Mouse (Mus musculus) c-Kit-negative CD71-positive TER-119-positive erythroid progenitor cells, embryonic 14.5 days (primary cell): ENCODE results near the gene Pgm2l1.
"Not testable (repeated sequence)": the region's sequence is repeated elsewhere in the genome, so short reads cannot be mapped to it uniquely, and the experiment has no call there.

Experiments
- DNase-seq: peaks from one replicate; pipeline ENCODE4 v3.0.0-alpha.2; 2013; ENCODE audit warnings: low read depth, low spot score

Gene Pgm2l1

GRCm38 (mm10) chr7:100227896-100228525 lies 817 bp downstream of the Pgm2l1 start:
- DNase-seq: peak; percentile 32

- DNase-seq: peak; percentile 15
Measured at GRCm38 (mm10) chr7:100228957-100229356, 1.8 kb downstream of the Pgm2l1 start.

GRCm38 (mm10) chr7:100230646-100231045 lies 3.5 kb downstream of the Pgm2l1 start:
- no peak for DNase-seq

- DNase-seq: no peak
Measured at GRCm38 (mm10) chr7:100231661-100232060, 4.5 kb downstream of the Pgm2l1 start.

GRCm38 (mm10) chr7:100233681-100234080 lies 6.5 kb downstream of the Pgm2l1 start:
- DNase-seq: no peak

- peak; percentile 26 for DNase-seq
Measured at GRCm38 (mm10) chr7:100234264-100234885, 7.2 kb downstream of the Pgm2l1 start.

GRCm38 (mm10) chr7:100238271-100238670 lies 11.1 kb downstream of the Pgm2l1 start:
- DNase-seq: no peak

- DNase-seq: no peak
Measured at GRCm38 (mm10) chr7:100240601-100241000, 13.4 kb downstream of the Pgm2l1 start.

- no peak for DNase-seq
Measured at GRCm38 (mm10) chr7:100243007-100243406, 15.8 kb downstream of the Pgm2l1 start.

- no peak for DNase-seq
Measured at GRCm38 (mm10) chr7:100244225-100244624, 17.0 kb downstream of the Pgm2l1 start.

GRCm38 (mm10) chr7:100245176-100245575 lies 18.0 kb downstream of the Pgm2l1 start:
- DNase-seq: no peak

GRCm38 (mm10) chr7:100250667-100251066 lies 23.5 kb downstream of the Pgm2l1 start:
- DNase-seq: peak; percentile 44

- no peak for DNase-seq
Measured at GRCm38 (mm10) chr7:100262350-100262749, 35.2 kb downstream of the Pgm2l1 start.

- not testable (repeated sequence) for DNase-seq
Measured at GRCm38 (mm10) chr7:100264934-100265333, 37.7 kb downstream of the Pgm2l1 start.

- no peak for DNase-seq
Measured at GRCm38 (mm10) chr7:100272369-100272768, 45.2 kb downstream of the Pgm2l1 start.

- no peak for DNase-seq
Measured at GRCm38 (mm10) chr7:100274507-100274906, 47.3 kb downstream of the Pgm2l1 start.

GRCm38 (mm10) chr7:100276397-100276796 lies 49.2 kb downstream of the Pgm2l1 start:
- no peak for DNase-seq

GRCm38 (mm10) chr7:100279803-100280202 lies 52.6 kb downstream of the Pgm2l1 start:
- peak; percentile 52 for DNase-seq

GRCm38 (mm10) chr7:100281596-100281995 lies 54.4 kb downstream of the Pgm2l1 start:
- no peak for DNase-seq

GRCm38 (mm10) chr7:100283298-100283697 lies 56.1 kb downstream of the Pgm2l1 start:
- DNase-seq: no peak

- DNase-seq: no peak
Measured at GRCm38 (mm10) chr7:100285383-100285782, 58.2 kb downstream of the Pgm2l1 start, which contains the start of gene P4ha3. Gene P4ha3 (plus strand): TSS chr7:100285520.

GRCm38 (mm10) chr7:100287748-100288578 lies 60.8 kb downstream of the Pgm2l1 start:
- DNase-seq: no peak
